Mouse (Mus musculus): ENCODE data around the gene Srrt.

DNA sequence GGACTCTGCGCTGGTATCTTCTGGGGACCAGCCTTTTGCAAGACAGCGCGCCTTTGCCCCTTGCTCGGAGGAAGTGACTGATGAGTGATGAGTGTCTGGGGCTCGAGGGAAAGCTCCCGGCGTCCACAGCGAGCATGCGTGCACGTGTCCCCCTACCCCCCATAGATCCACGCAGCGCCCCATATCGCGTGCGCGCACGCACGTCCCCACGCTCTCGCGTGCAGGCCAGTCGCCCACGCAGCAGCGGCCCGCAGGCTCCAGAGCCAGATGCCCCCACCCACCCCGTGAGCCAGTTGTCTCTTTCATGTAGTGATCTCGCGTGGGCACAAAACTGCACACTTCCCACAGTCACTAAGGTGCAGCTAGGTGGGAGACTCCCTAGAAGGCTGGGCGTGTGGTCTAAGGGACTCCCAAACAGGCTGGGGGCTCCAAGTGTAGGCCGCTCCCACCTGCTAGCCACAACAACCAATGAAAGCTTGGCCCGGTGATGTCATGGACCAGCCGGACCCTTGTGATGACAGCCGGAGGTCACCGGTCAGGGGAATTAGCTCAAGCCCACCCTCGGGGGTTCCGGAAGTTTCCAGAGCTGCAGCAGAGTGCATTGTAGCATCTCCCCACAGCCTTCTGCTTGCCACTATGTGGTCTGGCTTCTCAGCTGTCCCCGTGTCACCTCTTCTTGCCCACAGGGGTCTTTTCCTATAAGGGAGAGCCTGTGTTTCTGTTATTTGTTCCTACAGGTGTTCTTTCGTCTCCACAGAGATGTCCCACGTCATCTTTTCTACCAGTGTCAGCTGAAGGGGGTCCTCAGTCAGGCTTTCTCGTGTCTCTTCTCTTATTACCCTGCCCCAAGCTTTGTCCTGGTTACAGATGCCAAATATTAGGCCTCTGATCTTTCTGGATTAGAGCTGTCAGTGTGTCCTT, 20.2 kb downstream of the Srrt start, which contains the start of gene Ache:
- no peak for TF ChIP-seq MAFK (IDR thresholded peaks at IDR 0.05; ENCODE audit: insufficient read depth, low read depth, low read length)
- TF ChIP-seq ZC3H11A (IDR thresholded peaks at IDR 0.05; ENCODE audit: borderline replicate concordance, low read depth, low read length): no peak
- TF ChIP-seq CHD2 (IDR thresholded peaks at IDR 0.05; ENCODE audit: low read depth, low read length): no peak

Data from ES-E14 (cell line).